Mouse (Mus musculus) forebrain, embryonic 16.5 days (tissue): ENCODE measurements around the gene Styx. TPM values are rescaled to one million over a fixed set of nuclear protein-coding genes. Genes with fewer than 3 reads are reported as not detected.
"Not testable (repeated sequence)": the region's sequence is repeated elsewhere in the genome, so short reads cannot be mapped to it uniquely, and the experiment has no call there.

Experiments
- ATAC-seq: fragments of 200-750 bp; cut with Nextera tagmentation; 2 replicates; pipeline ENCODE4 v1.8.0; 2017; ENCODE audit warnings: mild to moderate bottlenecking, moderate library complexity
- H3K27ac ChIP-seq: fragments of 300-500 bp; sonication (generic); 2 replicates; pipeline ENCODE4 v1.5.1; 2014; ENCODE audit warnings: low read length, control low read depth
- H3K27me3 ChIP-seq: fragments of 300-500 bp; sonication (generic); replicated peaks from 2 replicates; pipeline ENCODE4 v1.6.1; 2014; ENCODE audit warnings: low read length; ENCODE audit not compliant: control insufficient read depth, insufficient read depth
- H3K36me3 ChIP-seq: fragments of 300-500 bp; sonication (generic); 2 replicates; pipeline ENCODE4 v1.6.1; 2014; ENCODE audit not compliant: control insufficient read depth, insufficient read depth
- H3K4me1 ChIP-seq: fragments of 300-500 bp; sonication (generic); replicated peaks from 2 replicates; pipeline ENCODE4 v1.6.1; 2014; ENCODE audit warnings: low read length; ENCODE audit not compliant: control insufficient read depth, insufficient read depth
- H3K4me2 ChIP-seq: fragments of 300-500 bp; sonication (generic); 2 replicates; pipeline ENCODE4 v1.6.1; 2014; ENCODE audit warnings: mild to moderate bottlenecking, low read length, control low read depth
- H3K4me3 ChIP-seq: fragments of 300-500 bp; sonication (generic); replicated peaks from 2 replicates; pipeline ENCODE4 v1.5.1; 2014; ENCODE audit warnings: mild to moderate bottlenecking, low read length, control low read depth
- H3K9ac ChIP-seq: fragments of 300-500 bp; sonication (generic); replicated peaks from 2 replicates; pipeline ENCODE4 v1.6.1; 2014; ENCODE audit warnings: low read depth, low read length, control low read depth
- H3K9me3 ChIP-seq: fragments of 300-500 bp; sonication (generic); 2 replicates; pipeline ENCODE4 v1.6.1; 2016; ENCODE audit warnings: low read length; ENCODE audit not compliant: control insufficient read depth
- WGBS: fragments of 180-500 bp; shearing (Covaris S2); extraction: QIAGEN DNeasy Blood & Tissue Kit; methylation state at CpG from one replicate; pipeline ENCODE4 v1.1.7; 2014; 5-methylcytosine and 5-hydroxymethylcytosine counted together
- polyA plus RNA-seq: library from polyadenylated mRNA; unstranded; fragments of >200 nt; fragmentation: Nextera tagmentation; extraction: Ambion mirVana; gene quantifications from 2 replicates; pipeline ENCODE4 v1.2.1, GENCODE M21; 2015

Styx gene
- polyA plus RNA-seq, 1 experiment from 2014 or later = 59.2 TPM

- H3K27me3 ChIP-seq = no peaks in the 10 kb centered on the region
- H3K4me1 ChIP-seq = peaks cover 6% of the 10 kb centered on the region; the same call in 1 of the 2 replicates
- peak overlapping the region; percentile 63 for H3K4me3 ChIP-seq
- H3K9ac ChIP-seq = peak overlapping the region; percentile 78
- H3K4me2 ChIP-seq = peak overlapping the region; percentile 67
- H3K36me3 ChIP-seq = no peaks in the 10 kb centered on the region
- H3K9me3 ChIP-seq = no peaks in the 10 kb centered on the region
- under 1% methylated on average over 52 of the region's 71 CpGs for WGBS
- ATAC-seq = peak; percentile 92
- peak overlapping the region; percentile 45 for H3K27ac ChIP-seq
Measured at GRCm38 (mm10) chr14:45388345-45389181, 37.7 kb downstream of the Styx start.

- Histone ChIP-seq H3K4me2 (peak overlapping the region; percentile 67), H3K27me3 (no peaks in the 10 kb centered on the region), H3K9ac (peak overlapping the region; percentile 78), H3K27ac (peak overlapping the region; percentile 45), H3K36me3 (no peaks in the 10 kb centered on the region), H3K9me3 (no peaks in the 10 kb centered on the region), H3K4me3 (peak overlapping the region; percentile 63), H3K4me1 (peaks cover 6% of the 10 kb centered on the region; the same call in 1 of the 2 replicates)
- 23% methylated on average over 3 of the region's 3 CpGs for WGBS
- ATAC-seq = peak; percentile 43; the same call in 1 of the 2 replicates
Measured at GRCm38 (mm10) chr14:45389194-45389593, 38.3 kb downstream of the Styx start.

GRCm38 (mm10) chr14:45399836-45400235, 48.9 kb downstream of the Styx start:
- 81% methylated on average over 3 of the region's 3 CpGs for WGBS
- no peak overlapping the region for H3K9ac ChIP-seq
- no peaks in the 10 kb centered on the region for H3K36me3 ChIP-seq
- no peaks in the 10 kb centered on the region for H3K9me3 ChIP-seq
- H3K4me1 ChIP-seq = no peaks in the 10 kb centered on the region; the same call in 1 of the 2 replicates
- no peak for ATAC-seq
- H3K27ac ChIP-seq = no peak overlapping the region
- H3K27me3 ChIP-seq = no peaks in the 10 kb centered on the region
- H3K4me3 ChIP-seq = no peak overlapping the region
- H3K4me2 ChIP-seq = no peak overlapping the region

- H3K9me3 ChIP-seq = no peaks in the 10 kb centered on the region
- H3K4me2 ChIP-seq = no peak overlapping the region
- H3K4me1 ChIP-seq = no peaks in the 10 kb centered on the region; the same call in 1 of the 2 replicates
- no peak overlapping the region for H3K4me3 ChIP-seq
- H3K36me3 ChIP-seq = no peaks in the 10 kb centered on the region
- no peak for ATAC-seq
- WGBS = 67% methylated on average over 7 of the region's 7 CpGs
- no peaks in the 10 kb centered on the region for H3K27me3 ChIP-seq
- H3K9ac ChIP-seq = no peak overlapping the region
- H3K27ac ChIP-seq = no peak overlapping the region
Measured at GRCm38 (mm10) chr14:45403651-45404050, 52.8 kb downstream of the Styx start.

- not testable (repeated sequence) for H3K27ac ChIP-seq, H3K4me1 ChIP-seq, H3K9me3 ChIP-seq, H3K27me3 ChIP-seq, ATAC-seq, H3K4me2 ChIP-seq, H3K9ac ChIP-seq, H3K36me3 ChIP-seq, H3K4me3 ChIP-seq
- WGBS = 91% methylated on average over 2 of the region's 3 CpGs
Measured at GRCm38 (mm10) chr14:45404813-45405212, 53.9 kb downstream of the Styx start, which contains the start of gene Gnpnat1. Gnpnat1 (minus strand) TSS chr14:45404913.

GRCm38 (mm10) chr14:45416265-45416664, 65.4 kb downstream of the Styx start:
- Histone ChIP-seq H3K9me3 (no peaks in the 10 kb centered on the region), H3K27ac (no peak overlapping the region), H3K4me2 (no peak overlapping the region), H3K27me3 (no peaks in the 10 kb centered on the region), H3K4me3 (no peak overlapping the region), H3K36me3 (no peaks in the 10 kb centered on the region), H3K9ac (no peak overlapping the region), H3K4me1 (no peaks in the 10 kb centered on the region)
- WGBS = 92% methylated on average over 4 of the region's 4 CpGs
- ATAC-seq = no peak

- Histone ChIP-seq H3K9me3 (no peaks in the 10 kb centered on the region), H3K4me1 (no peaks in the 10 kb centered on the region), H3K27me3 (no peaks in the 10 kb centered on the region), H3K9ac (no peak overlapping the region), H3K4me2 (no peak overlapping the region), H3K4me3 (no peak overlapping the region), H3K27ac (no peak overlapping the region), H3K36me3 (no peaks in the 10 kb centered on the region)
- no peak for ATAC-seq
- 87% methylated on average over 3 of the region's 3 CpGs for WGBS
Measured at GRCm38 (mm10) chr14:45418553-45418952, 67.7 kb downstream of the Styx start.

- 75% methylated on average over 4 of the region's 4 CpGs for WGBS
- Histone ChIP-seq H3K36me3 (no peaks in the 10 kb centered on the region), H3K27ac (no peak overlapping the region)
Measured at GRCm38 (mm10) chr14:45419323-45419722, 68.4 kb downstream of the Styx start.

GRCm38 (mm10) chr14:45422371-45422770, 71.5 kb downstream of the Styx start:
- H3K27me3 ChIP-seq = no peaks in the 10 kb centered on the region
- WGBS = 65% methylated on average over 4 of the region's 4 CpGs
- no peaks in the 10 kb centered on the region for H3K9me3 ChIP-seq
- no peak overlapping the region for H3K9ac ChIP-seq
- H3K4me1 ChIP-seq = no peaks in the 10 kb centered on the region
- no peak overlapping the region for H3K4me2 ChIP-seq
- no peak for ATAC-seq
- H3K4me3 ChIP-seq = no peak overlapping the region
- no peaks in the 10 kb centered on the region for H3K36me3 ChIP-seq
- no peak overlapping the region for H3K27ac ChIP-seq

More at GRCm38 (mm10) chr14:45419323-45419722, 68.4 kb downstream of the Styx start:
- no peaks in the 10 kb centered on the region for H3K9me3 ChIP-seq
- H3K27me3 ChIP-seq = no peaks in the 10 kb centered on the region
- no peak overlapping the region for H3K9ac ChIP-seq
- no peak overlapping the region for H3K4me3 ChIP-seq
- no peak overlapping the region for H3K4me2 ChIP-seq
- no peaks in the 10 kb centered on the region for H3K4me1 ChIP-seq
- no peak for ATAC-seq
